Mouse (Mus musculus) heart, embryonic 14.5 days (tissue): ENCODE measurements at regions not wholly inside any gene's neighbourhood (a gene's known extent, or its start where the extent isn't known, plus 50 kb on each side); places are given as distances from the start of the nearest gene placed in this dataset.

Experiments used
- ATAC-seq: fragments of 200-750 bp; cut with Nextera tagmentation; 2 replicates; pipeline ENCODE4 v1.8.0; 2017; ENCODE audit warnings: low read depth, moderate TSS enrichment; ENCODE audit not compliant: insufficient number of reproducible peaks, insufficient read depth, low FRiP score
- H3K27ac ChIP-seq, 2 experiments: fragments of 200-500 bp in 1 of 2; fragments of 300-500 bp in 1 of 2; sonication (generic) in 1 of 2; replicated peaks in 1 of 2; 2 replicates each; pipeline ENCODE4 v1.5.1; 2012 to 2014; ENCODE audit warnings: low read depth in 2 of 2, low read length in 2 of 2, control low read depth in 1 of 2, mild to moderate bottlenecking in 1 of 2, mixed read lengths in 1 of 2; ENCODE audit not compliant: control insufficient read depth in 1 of 2, insufficient read depth in 1 of 2
- H3K27me3 ChIP-seq: fragments of 300-500 bp; sonication (generic); 2 replicates; pipeline ENCODE4 v1.6.1; 2014; ENCODE audit warnings: mild to moderate bottlenecking, low read length, control low read depth; ENCODE audit not compliant: control insufficient read depth, insufficient read depth
- H3K36me3 ChIP-seq: fragments of 300-500 bp; sonication (generic); 2 replicates; pipeline ENCODE4 v1.6.1; 2014; ENCODE audit warnings: mild to moderate bottlenecking, control low read depth, low read length, mixed read lengths; ENCODE audit not compliant: control insufficient read depth, insufficient read depth
- H3K4me1 ChIP-seq, 2 experiments: fragments of 200-500 bp in 1 of 2; fragments of 300-500 bp in 1 of 2; sonication (generic) in 1 of 2; 2 replicates each; pipeline ENCODE4 v1.6.1; 2012 to 2014; ENCODE audit warnings: low read length in 2 of 2, control low read depth in 1 of 2, mixed read lengths in 1 of 2; ENCODE audit not compliant: control insufficient read depth in 2 of 2, insufficient read depth in 2 of 2
- H3K4me2 ChIP-seq: fragments of 300-500 bp; sonication (generic); 2 replicates; pipeline ENCODE4 v1.6.1; 2014; ENCODE audit warnings: mild to moderate bottlenecking, low read length
- H3K4me3 ChIP-seq, 2 experiments: fragments of 200-500 bp in 1 of 2; fragments of 300-500 bp in 1 of 2; sonication (generic) in 1 of 2; 2 replicates each; pipeline ENCODE4 v1.5.1; 2012 to 2014; ENCODE audit warnings: low read length in 2 of 2, mild to moderate bottlenecking in 2 of 2, control low read depth in 1 of 2, low read depth in 1 of 2, moderate library complexity in 1 of 2; ENCODE audit not compliant: control insufficient read depth in 1 of 2, insufficient read depth in 1 of 2
- H3K9ac ChIP-seq: fragments of 300-500 bp; sonication (generic); 2 replicates; pipeline ENCODE4 v1.6.1; 2014; ENCODE audit warnings: mild to moderate bottlenecking, low read length
- H3K9me3 ChIP-seq: fragments of 300-500 bp; sonication (generic); 2 replicates; pipeline ENCODE4 v1.6.1; 2016; ENCODE audit warnings: low read length, control low read depth; ENCODE audit not compliant: control insufficient read depth
- WGBS: fragments of 180-500 bp; shearing (Covaris S2); extraction: QIAGEN DNeasy Blood & Tissue Kit; methylation state at CpG from one replicate; pipeline ENCODE4 v1.1.7; 2014; 5-methylcytosine and 5-hydroxymethylcytosine counted together

DNA sequence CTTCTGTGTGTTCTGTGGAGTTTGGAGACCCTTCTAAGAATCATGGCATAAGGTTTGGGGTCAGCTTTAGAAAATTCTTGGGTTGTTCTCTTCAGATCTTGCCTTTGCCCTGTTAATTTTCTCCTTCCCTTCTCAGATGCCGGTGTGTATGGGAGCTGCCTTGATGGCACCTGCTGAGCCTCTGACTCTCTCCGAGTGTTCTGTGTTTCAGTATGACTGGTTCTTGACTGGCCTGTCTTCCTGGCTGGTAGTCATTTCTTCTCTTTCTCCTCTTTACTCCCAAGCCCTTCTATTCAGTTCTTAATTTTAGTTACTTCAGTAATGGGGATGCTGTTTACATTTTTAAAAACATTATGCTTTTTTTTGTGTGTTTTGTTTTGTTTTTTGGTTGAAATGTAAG lies 152.1 kb upstream of the Ubr2 start:
- no peak for ATAC-seq
- Histone ChIP-seq H3K9me3 (no peaks in the 10 kb centered on the region), H3K4me2 (no peak overlapping the region), H3K4me1 (peaks cover 4 to 34% of the 10 kb centered on the region in 2 experiments), H3K36me3 (peaks cover 5% of the 10 kb centered on the region; the same call in 1 of the 2 replicates), H3K9ac (no peak overlapping the region), H3K4me3 (no peak overlapping the region), H3K27me3 (no peaks in the 10 kb centered on the region), H3K27ac (no peak overlapping the region)
- 90% methylated on average over 2 of the region's 2 CpGs for WGBS

DNA sequence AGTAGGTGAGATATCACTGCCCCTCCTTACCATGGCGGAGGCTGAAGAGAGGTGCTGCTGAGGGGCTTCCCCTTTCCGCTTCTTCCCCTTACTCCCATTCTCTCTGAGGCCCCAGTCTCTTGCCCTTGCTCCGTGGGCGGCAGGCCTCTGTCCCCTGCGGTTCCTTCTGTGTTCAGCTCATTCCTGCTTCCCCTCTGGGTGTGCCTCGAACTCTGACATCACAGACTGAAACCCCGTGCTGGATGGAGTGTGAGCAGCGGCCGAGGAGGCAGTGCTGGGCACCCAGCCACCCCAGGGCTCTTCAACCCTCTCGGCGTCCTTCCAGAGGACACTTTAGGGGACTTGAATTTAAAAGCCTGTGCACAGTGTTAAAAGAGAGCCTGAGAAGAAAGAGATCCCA lies 145.9 kb upstream of the Ubr2 start:
- no peak overlapping the region for H3K4me2 ChIP-seq
- peaks cover 9 to 23% of the 10 kb centered on the region in 2 experiments for H3K4me1 ChIP-seq
- peaks cover 13% of the 10 kb centered on the region for H3K36me3 ChIP-seq
- H3K27me3 ChIP-seq, result no peaks in the 10 kb centered on the region
- peak overlapping the region in 1 of 2 experiments; percentile 61; a peak in 2 of 4 replicates for H3K27ac ChIP-seq
- H3K9me3 ChIP-seq, result no peaks in the 10 kb centered on the region
- ATAC-seq, result peak; percentile 57; the same call in 1 of the 2 replicates
- no peak overlapping the region; the same call in 1 of the 2 replicates for H3K9ac ChIP-seq
- H3K4me3 ChIP-seq, result no peak overlapping the region
- 63% methylated on average over 11 of the region's 11 CpGs for WGBS

DNA sequence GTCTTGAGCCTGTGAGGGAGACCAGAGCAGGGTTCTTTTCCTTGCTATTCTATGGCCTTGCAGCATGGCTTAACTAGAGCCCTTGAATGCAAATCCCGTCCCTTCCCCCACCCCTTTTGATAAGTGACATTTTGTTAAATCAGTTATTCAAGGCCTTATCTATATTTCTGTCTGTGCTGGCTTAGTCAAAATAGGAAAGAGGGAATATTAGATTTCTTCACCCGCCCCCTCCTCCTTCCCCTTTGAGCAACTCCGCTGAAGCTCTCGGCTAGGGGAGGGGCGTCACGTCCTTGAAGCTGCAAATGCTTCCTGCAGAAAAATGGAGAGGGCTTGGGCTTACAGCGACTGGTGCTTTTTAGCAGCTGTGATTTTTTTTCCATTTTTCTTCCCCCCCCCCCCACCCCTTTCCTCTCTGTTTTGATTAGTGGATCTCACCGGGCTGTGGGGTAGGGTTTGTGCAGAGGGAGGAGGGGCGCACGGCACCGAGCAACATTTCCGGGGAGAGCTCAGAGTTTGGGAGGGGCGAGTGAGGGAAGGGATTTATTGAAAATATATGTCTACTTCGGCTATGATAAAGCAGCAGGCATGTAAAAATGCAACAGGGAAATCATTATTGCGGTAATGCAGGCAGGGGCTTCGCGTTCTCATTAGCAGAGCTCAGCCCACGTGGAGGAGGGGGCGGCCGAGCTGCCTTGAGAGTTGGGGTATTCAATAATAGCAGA lies 141.4 kb upstream of the Ubr2 start:
- Histone ChIP-seq H3K9ac (peak overlapping the region; percentile 65), H3K36me3 (peaks cover 11% of the 10 kb centered on the region), H3K9me3 (no peaks in the 10 kb centered on the region), H3K27ac (peak overlapping the region; percentile 19 to 67; a peak in 3 of 4 replicates), H3K4me1 (peaks cover 16 to 32% of the 10 kb centered on the region in 2 experiments), H3K27me3 (no peaks in the 10 kb centered on the region), H3K4me3 (peak overlapping the region; percentile 38 to 40), H3K4me2 (peak overlapping the region; percentile 69)
- WGBS, result 24% methylated on average over 20 of the region's 20 CpGs
- peak; percentile 15; the same call in 1 of the 2 replicates for ATAC-seq

DNA sequence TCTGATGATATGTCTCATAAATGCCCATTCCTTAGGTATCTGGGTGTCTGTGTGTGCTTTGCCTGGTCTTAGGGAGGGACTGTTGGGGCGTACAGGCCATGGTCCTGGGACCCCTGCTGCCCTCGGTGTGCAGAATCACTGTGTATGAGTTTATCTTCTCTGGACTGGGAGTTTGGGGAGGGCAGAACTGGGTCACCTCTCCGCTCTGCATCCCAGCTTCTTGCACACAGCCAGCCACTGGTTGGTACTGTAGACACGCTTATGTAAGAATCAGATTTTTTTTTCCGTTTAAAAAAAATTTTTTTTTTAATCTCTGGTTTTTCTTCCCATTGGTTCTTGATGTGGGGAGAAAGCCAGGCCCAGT lies 140.8 kb upstream of the Ubr2 start:
- no peaks in the 10 kb centered on the region for H3K9me3 ChIP-seq
- 33% methylated on average over 5 of the region's 5 CpGs for WGBS
- ATAC-seq, result no peak
- no peaks in the 10 kb centered on the region for H3K27me3 ChIP-seq
- peak overlapping the region; percentile 69 for H3K4me2 ChIP-seq
- H3K4me3 ChIP-seq, result peak overlapping the region; percentile 38 to 40; a peak in 3 of 4 replicates
- H3K4me1 ChIP-seq, result peaks cover 16 to 31% of the 10 kb centered on the region in 2 experiments
- H3K27ac ChIP-seq, result peak overlapping the region; percentile 19 to 67
- H3K9ac ChIP-seq, result peak overlapping the region; percentile 65
- H3K36me3 ChIP-seq, result peaks cover 11% of the 10 kb centered on the region

DNA sequence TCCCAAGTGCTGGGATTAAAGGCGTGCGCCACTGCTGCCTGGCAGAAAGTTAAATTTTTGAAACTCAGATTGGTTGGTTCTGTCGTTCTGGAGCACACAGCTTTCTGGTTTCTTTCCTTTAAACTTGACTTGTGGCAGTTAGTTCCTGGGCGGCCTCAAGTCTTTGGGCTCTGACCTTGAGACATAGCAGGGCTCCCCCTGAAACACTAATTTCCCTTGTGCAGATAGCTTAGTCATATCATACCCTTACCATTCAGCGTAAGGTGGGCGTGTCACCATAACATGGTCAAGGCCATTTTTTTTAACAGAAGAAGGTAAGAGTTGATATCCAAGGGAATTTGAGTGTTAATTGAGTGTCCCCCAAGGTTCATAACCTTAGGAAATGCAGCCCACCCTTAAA lies 140.3 kb upstream of the Ubr2 start:
- Histone ChIP-seq H3K27ac (peak overlapping the region in 1 of 2 experiments; percentile 67; a peak in 2 of 4 replicates), H3K4me2 (peak overlapping the region; percentile 69), H3K9me3 (no peaks in the 10 kb centered on the region), H3K4me1 (peaks cover 16 to 28% of the 10 kb centered on the region in 2 experiments), H3K36me3 (peaks cover 9% of the 10 kb centered on the region), H3K9ac (peak overlapping the region; percentile 65; the same call in 1 of the 2 replicates), H3K27me3 (no peaks in the 10 kb centered on the region), H3K4me3 (no peak overlapping the region)
- ATAC-seq, result no peak
- 72% methylated on average over 6 of the region's 6 CpGs for WGBS

DNA sequence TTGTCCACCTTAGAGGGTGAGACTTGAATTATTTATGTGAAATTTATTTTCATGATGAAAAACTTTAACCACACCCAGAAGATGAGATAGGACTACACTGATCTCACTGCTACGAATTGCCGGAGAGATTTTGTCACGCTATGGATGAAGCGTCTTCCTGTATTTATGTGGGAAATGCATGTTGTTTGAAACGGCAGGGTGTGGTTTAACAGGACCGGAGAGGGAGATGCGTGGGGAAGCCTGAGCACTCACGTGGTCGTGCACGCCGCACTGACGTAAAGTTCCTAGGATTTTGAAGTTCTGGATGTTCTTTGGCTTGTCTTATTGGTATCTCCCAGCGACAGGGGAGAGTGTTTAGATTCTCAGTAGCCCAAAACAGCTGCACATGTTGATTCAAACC lies 139.3 kb upstream of the Ubr2 start:
- H3K4me2 ChIP-seq, result no peak overlapping the region
- no peak overlapping the region for H3K27ac ChIP-seq
- H3K9me3 ChIP-seq, result no peaks in the 10 kb centered on the region
- no peaks in the 10 kb centered on the region for H3K27me3 ChIP-seq
- H3K4me1 ChIP-seq, result peaks cover 16 to 36% of the 10 kb centered on the region in 2 experiments
- ATAC-seq, result no peak
- H3K4me3 ChIP-seq, result no peak overlapping the region
- no peak overlapping the region for H3K9ac ChIP-seq
- 80% methylated on average over 13 of the region's 13 CpGs for WGBS
- H3K36me3 ChIP-seq, result peaks cover 11% of the 10 kb centered on the region; the same call in 1 of the 2 replicates

DNA sequence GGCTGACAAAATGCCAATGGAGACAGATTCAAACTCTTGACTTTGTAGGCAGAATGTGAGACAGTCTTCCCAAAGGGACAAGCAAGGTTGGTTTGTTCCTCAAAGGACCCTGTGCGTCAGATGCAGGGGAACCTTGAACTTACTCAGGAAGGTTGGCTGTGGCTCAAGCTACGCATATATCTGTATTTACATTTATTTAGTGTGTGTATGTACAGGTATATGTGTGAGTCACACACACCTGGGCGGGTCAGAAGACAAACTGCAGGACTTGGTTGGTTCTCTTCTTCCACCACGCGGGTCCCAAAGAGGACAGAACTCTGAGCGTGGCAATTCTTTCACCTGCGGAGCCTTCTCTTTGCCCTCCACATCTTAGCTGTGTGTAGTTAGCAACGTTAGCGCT lies 138.8 kb upstream of the Ubr2 start:
- Histone ChIP-seq H3K9ac (no peak overlapping the region), H3K36me3 (peaks cover 10% of the 10 kb centered on the region; the same call in 1 of the 2 replicates), H3K4me3 (no peak overlapping the region), H3K27me3 (no peaks in the 10 kb centered on the region), H3K4me1 (peaks cover 16 to 41% of the 10 kb centered on the region in 2 experiments), H3K27ac (no peak overlapping the region), H3K4me2 (no peak overlapping the region), H3K9me3 (no peaks in the 10 kb centered on the region)
- 89% methylated on average over 9 of the region's 9 CpGs for WGBS
- ATAC-seq, result no peak
